Mouse (Mus musculus): ENCODE measurements around the gene Pdcd7. TPM values are rescaled to one million over a fixed set of nuclear protein-coding genes. Genes with fewer than 3 reads are reported as not detected.

Gene Pdcd7
- total and polyA plus RNA-seq, 2 experiments from 2014 or later = 11.0 to 16.4 TPM

DNA sequence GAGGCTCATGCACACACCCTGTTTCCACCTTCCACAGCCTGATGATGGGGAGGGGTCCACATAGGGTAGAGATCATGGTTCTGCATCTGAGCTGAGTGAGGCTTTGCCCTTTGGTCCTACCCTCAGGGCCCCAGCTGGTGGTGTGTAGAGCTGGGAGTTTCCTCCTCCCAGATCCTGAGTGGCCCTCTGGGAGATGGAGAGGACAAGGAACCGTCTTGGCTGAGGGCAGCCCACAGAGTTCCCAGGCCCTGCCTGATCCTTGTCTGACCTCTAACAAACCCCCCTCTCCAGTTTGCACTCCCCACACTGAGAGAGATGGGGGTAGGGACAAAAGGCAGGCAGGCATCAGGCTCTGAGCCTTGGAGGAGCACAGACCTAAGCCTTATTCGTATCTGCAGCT lies 48.5 kb downstream of the Pdcd7 start:
- H3K4me2 ChIP-seq (ENCODE audit: low read depth, low read length, poor library complexity, severe bottlenecking) = no peak overlapping the region
- H3K27me3 ChIP-seq (ENCODE audit: insufficient read depth, low read length) = peaks cover 22% of the 10 kb centered on the region
- TF ChIP-seq CTCF (IDR thresholded peaks at IDR 0.05) = no peak
- H3K36me3 ChIP-seq (ENCODE audit: insufficient read depth, low read length) = no peaks in the 10 kb centered on the region
- WGBS = 63% methylated on average over 2 of the region's 2 CpGs
- H3K9ac ChIP-seq (replicated peaks; ENCODE audit: low read length, poor library complexity, severe bottlenecking) = no peak overlapping the region
- no peak overlapping the region for H3K4me3 ChIP-seq (ENCODE audit: low read depth, low read length)
- DNase-seq (ENCODE audit: low spot score) (no peak), ATAC-seq (ENCODE audit: low FRiP score) (no peak)
- no peaks in the 10 kb centered on the region for H3K4me1 ChIP-seq (ENCODE audit: insufficient read depth, low read length)
- no peak overlapping the region for H3K27ac ChIP-seq (ENCODE audit: low read depth, low read length)
- H3K9me3 ChIP-seq (ENCODE audit: low read length) = no peaks in the 10 kb centered on the region

DNA sequence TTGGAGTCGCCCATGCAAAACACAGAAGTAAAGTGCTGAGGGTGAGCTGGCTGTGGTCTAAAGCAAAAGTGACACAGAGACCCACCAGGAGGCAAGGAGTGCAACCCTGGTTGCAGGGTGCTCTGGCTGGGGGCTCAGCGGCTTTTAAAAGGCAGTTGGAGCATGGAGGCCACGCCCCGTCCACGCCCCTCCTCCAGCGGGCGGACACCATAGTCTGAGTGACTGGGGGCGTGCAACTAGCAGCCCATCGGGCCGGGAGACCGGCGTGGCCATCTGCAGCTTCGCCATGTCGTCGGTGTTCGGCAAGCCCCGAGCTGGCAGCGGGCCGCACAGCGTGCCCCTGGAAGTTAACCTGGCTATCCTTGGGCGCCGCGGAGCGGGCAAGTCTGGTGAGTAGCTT lies 52.4 kb downstream of the Pdcd7 start, which contains the start of gene Rasl12:
TSS of gene Rasl12 (plus strand) at position 228 of the 400 bp plus-strand sequence.
- no peak within 1 kb of the TSS for H3K27ac ChIP-seq (ENCODE audit: low read depth, low read length)
- no peak for TF ChIP-seq CTCF (IDR thresholded peaks at IDR 0.05)
- no peaks in the 10 kb centered on the region for H3K27me3 ChIP-seq (ENCODE audit: insufficient read depth, low read length)
- under 1% methylated on average over 22 of the region's 24 CpGs for WGBS
- DNase-seq (ENCODE audit: low spot score) (peak; percentile 74), ATAC-seq (ENCODE audit: low FRiP score) (peak; percentile 47; the same call in 1 of the 2 replicates)
- no peaks in the 10 kb centered on the region for H3K4me1 ChIP-seq (ENCODE audit: insufficient read depth, low read length)
- peak within 1 kb of the TSS; percentile 59 for H3K9ac ChIP-seq (replicated peaks; ENCODE audit: low read length, poor library complexity, severe bottlenecking)
- H3K36me3 ChIP-seq (ENCODE audit: insufficient read depth, low read length) = no peaks in the 10 kb centered on the region
- peak within 1 kb of the TSS; percentile 42 for H3K4me3 ChIP-seq (ENCODE audit: low read depth, low read length)
- peak within 1 kb of the TSS; percentile 69 for H3K4me2 ChIP-seq (ENCODE audit: low read depth, low read length, poor library complexity, severe bottlenecking)
- no peaks in the 10 kb centered on the region for H3K9me3 ChIP-seq (ENCODE audit: low read length)

DNA sequence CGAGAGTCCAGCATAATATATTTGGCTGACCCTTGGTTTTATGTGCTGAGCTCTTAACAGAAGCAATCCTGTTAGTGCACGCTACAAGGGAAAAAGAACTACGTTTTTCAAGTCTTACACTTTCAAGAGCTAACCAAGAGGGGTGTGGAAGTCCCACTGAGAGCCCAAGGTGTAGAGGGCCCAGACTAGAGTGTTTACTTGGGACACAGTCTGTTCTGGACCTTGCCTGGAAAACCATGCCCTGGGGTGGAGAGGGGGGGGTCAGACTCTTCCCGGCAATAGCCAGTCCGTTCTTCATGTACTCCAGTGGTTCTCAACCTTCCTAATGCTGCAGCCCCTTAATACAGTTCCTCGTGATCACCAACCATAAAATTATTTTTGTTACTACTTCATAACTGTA lies 54.0 kb downstream of the Pdcd7 start:
- Histone ChIP-seq H3K27ac (ENCODE audit: low read depth, low read length) (no peak overlapping the region), H3K4me1 (ENCODE audit: insufficient read depth, low read length) (no peaks in the 10 kb centered on the region), H3K4me3 (ENCODE audit: low read depth, low read length) (no peak overlapping the region), H3K27me3 (ENCODE audit: insufficient read depth, low read length) (no peaks in the 10 kb centered on the region), H3K36me3 (ENCODE audit: insufficient read depth, low read length) (no peaks in the 10 kb centered on the region), H3K4me2 (ENCODE audit: low read depth, low read length, poor library complexity, severe bottlenecking) (no peak overlapping the region), H3K9ac (replicated peaks; ENCODE audit: low read length, poor library complexity, severe bottlenecking) (no peak overlapping the region), H3K9me3 (ENCODE audit: low read length) (no peaks in the 10 kb centered on the region)
- WGBS = 82% methylated on average over 6 of the region's 6 CpGs
- no peak for TF ChIP-seq CTCF (IDR thresholded peaks at IDR 0.05)
- DNase-seq (ENCODE audit: low spot score) (no peak), ATAC-seq (ENCODE audit: low FRiP score) (no peak)

DNA sequence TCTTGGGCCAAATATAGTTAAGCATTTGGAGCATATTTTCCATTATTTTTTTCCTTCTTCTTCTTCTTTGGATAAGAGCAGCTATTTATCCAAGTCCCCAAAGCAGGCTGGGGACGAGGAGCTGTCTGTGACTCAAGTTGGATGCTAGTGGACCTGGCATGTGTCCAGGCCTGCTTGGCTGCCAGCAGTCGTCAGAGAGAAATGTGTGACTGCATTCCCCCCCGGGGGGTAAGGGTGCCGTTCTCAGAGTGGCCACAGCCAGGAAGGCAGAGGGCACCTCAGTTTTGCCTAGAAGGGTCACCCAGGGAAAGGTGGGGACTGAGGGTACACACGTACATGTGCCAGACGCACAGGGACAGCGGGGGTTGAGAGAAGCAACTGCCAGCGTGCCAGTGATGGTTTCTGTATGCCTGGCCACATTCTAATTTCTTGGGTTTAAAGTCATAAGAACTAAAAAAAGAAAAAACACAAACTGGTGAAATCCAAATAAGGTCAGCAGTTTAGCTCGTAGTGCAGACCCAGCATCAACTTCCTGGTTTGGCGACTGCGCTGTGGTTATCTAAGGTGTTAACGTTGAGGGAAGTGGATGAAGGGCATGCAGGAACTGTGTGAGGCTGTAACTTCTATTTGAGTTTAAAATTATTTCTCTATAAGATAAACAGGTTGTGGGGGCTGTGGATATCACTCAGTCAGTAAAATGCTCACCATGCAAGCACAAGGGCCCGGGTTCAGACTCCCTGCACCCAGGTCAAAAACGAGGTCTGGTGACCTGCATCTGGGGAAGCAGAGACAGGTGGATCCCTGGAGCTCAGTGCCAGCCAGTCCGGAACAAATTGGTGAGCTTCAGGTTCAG lies 58.7 kb downstream of the Pdcd7 start:
- Histone ChIP-seq H3K27me3 (ENCODE audit: insufficient read depth, low read length) (no peaks in the 10 kb centered on the region), H3K27ac (ENCODE audit: low read depth, low read length) (no peak overlapping the region), H3K4me2 (ENCODE audit: low read depth, low read length, poor library complexity, severe bottlenecking) (no peak overlapping the region), H3K9me3 (ENCODE audit: low read length) (no peaks in the 10 kb centered on the region), H3K4me1 (ENCODE audit: insufficient read depth, low read length) (no peaks in the 10 kb centered on the region), H3K4me3 (ENCODE audit: low read depth, low read length) (no peak overlapping the region), H3K9ac (replicated peaks; ENCODE audit: low read length, poor library complexity, severe bottlenecking) (no peak overlapping the region), H3K36me3 (ENCODE audit: insufficient read depth, low read length) (no peaks in the 10 kb centered on the region)
- WGBS = 72% methylated on average over 15 of the region's 15 CpGs
- ATAC-seq (ENCODE audit: low FRiP score) = no peak
- DNase-seq (ENCODE audit: low spot score) = peak; percentile 71
- no peak for TF ChIP-seq CTCF (IDR thresholded peaks at IDR 0.05)

DNA sequence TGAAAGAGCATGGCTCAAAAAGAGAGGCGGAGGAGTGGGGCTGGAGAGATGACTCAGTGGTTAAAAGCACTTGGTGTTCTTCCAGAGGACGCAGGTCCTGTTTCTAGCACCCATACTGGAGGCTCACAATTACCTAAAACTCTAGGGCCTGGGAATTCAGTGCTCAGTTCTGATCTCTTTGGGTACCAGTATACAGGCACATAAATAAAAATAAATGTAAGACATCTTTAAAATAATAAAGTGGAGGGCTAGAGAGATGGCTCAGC lies 59.2 kb downstream of the Pdcd7 start:
- ATAC-seq (ENCODE audit: low FRiP score) (no peak), DNase-seq (ENCODE audit: low spot score) (no peak)
- no peaks in the 10 kb centered on the region for H3K4me1 ChIP-seq (ENCODE audit: insufficient read depth, low read length)
- no peak overlapping the region for H3K4me3 ChIP-seq (ENCODE audit: low read depth, low read length)
- H3K4me2 ChIP-seq (ENCODE audit: low read depth, low read length, poor library complexity, severe bottlenecking) = no peak overlapping the region
- 68% methylated on average over 2 of the region's 2 CpGs for WGBS
- no peak overlapping the region for H3K9ac ChIP-seq (replicated peaks; ENCODE audit: low read length, poor library complexity, severe bottlenecking)
- H3K27ac ChIP-seq (ENCODE audit: low read depth, low read length) = no peak overlapping the region
- H3K36me3 ChIP-seq (ENCODE audit: insufficient read depth, low read length) = no peaks in the 10 kb centered on the region
- no peaks in the 10 kb centered on the region for H3K27me3 ChIP-seq (ENCODE audit: insufficient read depth, low read length)
- no peak for TF ChIP-seq CTCF (IDR thresholded peaks at IDR 0.05)
- no peaks in the 10 kb centered on the region for H3K9me3 ChIP-seq (ENCODE audit: low read length)

DNA sequence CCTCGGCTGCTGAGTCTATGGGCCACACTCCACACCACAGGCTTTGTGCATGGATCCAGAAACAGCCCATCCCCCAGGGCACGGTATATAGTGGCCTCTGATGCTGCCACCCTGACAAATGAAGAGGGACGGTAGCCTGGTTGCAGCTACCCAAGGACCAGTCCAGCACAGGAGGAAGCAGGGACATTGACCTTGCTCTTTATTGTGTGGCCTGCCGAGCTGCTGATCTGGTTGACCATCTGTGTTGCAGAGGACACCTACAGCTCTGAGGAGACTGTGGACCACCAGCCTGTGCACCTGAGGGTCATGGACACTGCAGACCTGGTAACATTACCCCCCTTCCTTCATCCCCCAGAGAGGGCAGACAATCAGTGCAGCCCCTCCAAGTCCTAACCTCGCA lies 61.4 kb downstream of the Pdcd7 start:
- ATAC-seq (ENCODE audit: low FRiP score) = no peak
- H3K27me3 ChIP-seq (ENCODE audit: insufficient read depth, low read length) = no peaks in the 10 kb centered on the region
- 78% methylated on average over 5 of the region's 5 CpGs for WGBS
- DNase-seq (ENCODE audit: low spot score) = no peak
- H3K9me3 ChIP-seq (ENCODE audit: low read length) = no peaks in the 10 kb centered on the region
- H3K4me3 ChIP-seq (ENCODE audit: low read depth, low read length) = no peak overlapping the region
- no peak overlapping the region for H3K27ac ChIP-seq (ENCODE audit: low read depth, low read length)
- no peaks in the 10 kb centered on the region for H3K36me3 ChIP-seq (ENCODE audit: insufficient read depth, low read length)
- H3K9ac ChIP-seq (replicated peaks; ENCODE audit: low read length, poor library complexity, severe bottlenecking) = no peak overlapping the region
- no peak overlapping the region for H3K4me2 ChIP-seq (ENCODE audit: low read depth, low read length, poor library complexity, severe bottlenecking)
- no peak for TF ChIP-seq CTCF (IDR thresholded peaks at IDR 0.05)
- H3K4me1 ChIP-seq (ENCODE audit: insufficient read depth, low read length) = no peaks in the 10 kb centered on the region

Measured in midbrain, postnatal 0 days (tissue).